Mouse (Mus musculus): ENCODE data around the gene Mdc1. TPM values are rescaled to one million over a fixed set of nuclear protein-coding genes. Genes with fewer than 3 reads are reported as not detected.

The Mdc1 gene
- total RNA-seq, 1 experiment from 2014 or later: 39.0 TPM

DNA sequence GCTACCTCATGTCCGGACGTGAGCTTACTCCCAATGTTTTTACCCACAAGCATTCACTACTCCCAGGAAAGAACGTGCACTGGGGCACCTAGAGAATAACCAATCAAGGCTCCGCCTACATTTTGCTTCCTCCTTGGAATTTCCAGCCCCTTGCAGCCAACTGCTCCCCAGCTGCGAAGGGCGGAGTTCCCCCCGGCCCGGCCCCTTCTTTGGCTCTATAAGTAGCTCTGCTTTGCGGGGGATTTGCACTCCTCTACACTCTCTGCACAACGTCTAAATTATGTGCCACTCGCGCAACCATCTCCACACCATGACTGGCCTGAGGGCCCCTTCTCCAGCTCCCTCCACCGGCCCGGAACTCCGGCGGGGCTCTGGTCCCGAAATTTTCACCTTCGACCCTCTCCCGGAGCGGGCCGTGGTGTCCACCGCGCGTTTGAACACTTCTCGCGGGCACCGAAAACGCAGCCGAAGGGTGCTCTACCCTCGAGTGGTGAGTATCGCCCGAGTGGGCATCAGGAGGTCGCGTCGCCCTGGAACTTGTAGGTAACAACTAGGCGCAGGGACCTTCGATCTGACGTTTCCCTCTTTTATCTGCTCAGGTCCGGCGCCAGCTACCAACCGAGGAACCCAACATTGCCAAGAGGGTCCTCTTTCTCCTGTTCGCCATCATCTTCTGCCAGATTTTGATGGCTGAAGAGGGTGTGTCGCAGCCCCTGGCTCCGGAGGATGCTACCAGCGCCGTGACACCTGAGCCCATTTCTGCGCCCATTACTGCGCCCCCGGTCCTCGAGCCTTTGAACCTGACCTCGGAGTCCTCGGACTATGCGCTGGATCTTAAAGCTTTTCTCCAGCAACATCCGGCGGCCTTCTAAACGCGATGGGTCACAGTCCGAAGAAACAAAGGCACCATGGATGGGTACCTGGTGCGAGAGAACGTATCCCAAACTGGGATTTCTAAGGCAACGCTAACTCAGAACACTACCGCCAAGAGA, 19.6 kb upstream of the Mdc1 start, which contains the start of gene Ier3:
Gene Ier3 (plus strand): TSS at position 246 of the 992 bp plus-strand sequence.
- ATAC-seq (replicated peaks; ENCODE audit: low read depth, poor library complexity, severe bottlenecking): peak; percentile 51

GRCm38 (mm10) chr17:35822564-35822963, 18.8 kb upstream of the Mdc1 start:
- no peak for ATAC-seq (replicated peaks; ENCODE audit: low read depth, poor library complexity, severe bottlenecking)

DNA sequence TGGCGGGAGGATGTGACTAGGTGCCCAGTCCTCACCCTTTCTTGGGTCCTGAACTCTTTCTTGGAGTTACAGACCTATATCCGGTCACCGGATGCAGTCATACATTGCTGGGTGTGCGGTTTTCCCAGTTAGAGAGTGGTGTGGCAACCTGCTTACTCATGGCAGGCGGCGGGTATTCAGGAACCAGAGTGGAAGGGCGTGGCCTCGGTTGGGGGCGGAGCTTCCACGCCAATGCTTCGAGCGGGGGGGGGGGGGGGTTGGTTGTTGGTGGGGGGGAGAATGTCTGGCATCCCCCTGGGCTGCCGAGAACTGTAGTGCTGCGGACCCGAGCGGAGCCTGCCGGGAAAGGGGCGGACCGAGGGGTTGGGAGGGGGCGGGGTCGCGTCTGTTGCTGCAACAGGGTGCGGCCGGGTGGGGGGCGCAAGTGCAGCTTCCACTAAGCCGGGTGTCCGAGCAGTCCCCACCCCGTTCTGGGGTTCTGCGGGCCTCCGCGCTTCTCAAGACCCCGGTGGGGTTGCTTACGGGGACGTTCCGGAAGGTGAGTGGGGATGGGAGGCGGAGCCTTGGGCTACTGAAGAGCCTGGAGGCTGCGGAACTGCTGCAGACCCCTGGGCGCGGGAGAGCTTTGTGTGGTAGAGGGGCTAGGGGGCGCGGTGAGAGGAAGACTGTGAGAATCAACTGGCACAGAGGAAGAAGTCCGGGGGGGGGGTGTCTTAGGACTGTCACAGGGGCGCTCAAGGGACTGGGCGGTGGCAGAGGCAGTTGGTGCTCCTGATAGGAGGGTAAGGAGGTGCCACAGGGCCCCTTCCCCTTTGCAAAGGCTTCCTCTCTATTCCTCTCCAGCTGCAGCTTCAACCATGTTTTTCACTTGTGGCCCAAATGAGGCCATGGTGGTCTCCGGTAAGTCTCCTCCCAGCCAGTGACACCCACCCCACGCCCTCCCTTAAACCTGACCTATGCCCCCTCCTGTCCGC, 18.1 kb upstream of the Mdc1 start, which contains the start of gene Flot1:
Gene Flot1 (plus strand): TSS at position 267 of the 974 bp plus-strand sequence.
- peak; percentile 68 for ATAC-seq (replicated peaks; ENCODE audit: low read depth, poor library complexity, severe bottlenecking)

GRCm38 (mm10) chr17:35824402-35824801, 16.9 kb upstream of the Mdc1 start:
- ATAC-seq (replicated peaks; ENCODE audit: low read depth, poor library complexity, severe bottlenecking): no peak

- ATAC-seq (replicated peaks; ENCODE audit: low read depth, poor library complexity, severe bottlenecking): no peak
Observed at GRCm38 (mm10) chr17:35825109-35825850, 16.0 kb upstream of the Mdc1 start.

DNA sequence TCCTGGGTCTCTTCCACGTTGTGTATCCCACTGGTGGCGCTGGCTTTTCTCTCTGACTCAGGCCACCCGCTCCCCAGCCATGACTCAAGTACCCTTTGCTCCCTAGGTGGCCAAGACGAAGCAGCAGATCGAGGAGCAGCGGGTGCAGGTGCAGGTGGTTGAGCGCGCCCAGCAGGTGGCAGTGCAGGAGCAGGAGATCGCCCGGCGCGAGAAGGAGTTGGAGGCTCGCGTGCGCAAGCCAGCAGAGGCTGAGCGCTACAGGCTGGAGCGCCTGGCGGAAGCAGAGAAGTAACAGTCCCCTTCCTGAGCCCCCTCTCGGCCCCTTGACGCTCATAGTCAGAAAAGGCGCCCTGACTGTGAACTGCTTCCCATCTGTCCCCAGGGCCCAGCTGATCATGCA, 11.6 kb upstream of the Mdc1 start:
- peak; percentile 97 for ATAC-seq (replicated peaks; ENCODE audit: low read depth, poor library complexity, severe bottlenecking)

- ATAC-seq (replicated peaks; ENCODE audit: low read depth, poor library complexity, severe bottlenecking): no peak
Observed at GRCm38 (mm10) chr17:35832400-35833238, 8.7 kb upstream of the Mdc1 start.

GRCm38 (mm10) chr17:35833239-35833751, 8.0 kb upstream of the Mdc1 start:
- ATAC-seq (replicated peaks; ENCODE audit: low read depth, poor library complexity, severe bottlenecking): no peak

- ATAC-seq (replicated peaks; ENCODE audit: low read depth, poor library complexity, severe bottlenecking): no peak
Observed at GRCm38 (mm10) chr17:35833894-35834293, 7.4 kb upstream of the Mdc1 start.

DNA sequence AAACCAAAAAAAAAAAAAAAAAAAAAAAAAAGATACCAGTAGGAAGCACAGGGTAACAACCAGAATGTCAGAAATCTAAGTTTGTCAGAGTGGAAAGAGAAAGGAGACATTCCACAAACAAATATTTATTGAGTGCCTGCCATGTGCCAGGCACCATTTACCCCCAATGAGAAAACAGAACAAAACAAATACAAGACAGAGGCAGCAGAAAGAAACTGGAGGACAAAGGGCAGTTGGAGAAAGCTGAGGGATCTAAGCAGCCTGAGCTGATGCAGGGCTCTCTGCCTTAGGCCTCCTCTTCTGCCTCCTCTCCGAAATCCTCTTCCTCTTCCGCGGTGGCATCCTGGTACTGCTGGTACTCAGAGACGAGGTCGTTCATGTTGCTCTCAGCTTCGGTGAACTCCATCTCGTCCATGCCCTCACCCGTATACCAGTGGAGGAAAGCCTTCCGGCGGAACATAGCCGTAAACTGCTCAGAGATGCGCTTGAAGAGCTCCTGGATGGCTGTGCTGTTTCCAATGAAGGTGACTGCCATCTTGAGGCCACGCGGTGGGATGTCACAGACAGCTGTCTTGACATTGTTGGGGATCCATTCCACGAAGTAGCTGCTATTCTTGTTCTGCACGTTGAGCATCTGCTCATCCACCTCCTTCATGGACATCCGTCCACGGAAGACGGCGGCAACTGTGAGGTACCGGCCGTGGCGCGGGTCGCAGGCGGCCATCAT, 6.5 kb upstream of the Mdc1 start:
- ATAC-seq (replicated peaks; ENCODE audit: low read depth, poor library complexity, severe bottlenecking): no peak

DNA sequence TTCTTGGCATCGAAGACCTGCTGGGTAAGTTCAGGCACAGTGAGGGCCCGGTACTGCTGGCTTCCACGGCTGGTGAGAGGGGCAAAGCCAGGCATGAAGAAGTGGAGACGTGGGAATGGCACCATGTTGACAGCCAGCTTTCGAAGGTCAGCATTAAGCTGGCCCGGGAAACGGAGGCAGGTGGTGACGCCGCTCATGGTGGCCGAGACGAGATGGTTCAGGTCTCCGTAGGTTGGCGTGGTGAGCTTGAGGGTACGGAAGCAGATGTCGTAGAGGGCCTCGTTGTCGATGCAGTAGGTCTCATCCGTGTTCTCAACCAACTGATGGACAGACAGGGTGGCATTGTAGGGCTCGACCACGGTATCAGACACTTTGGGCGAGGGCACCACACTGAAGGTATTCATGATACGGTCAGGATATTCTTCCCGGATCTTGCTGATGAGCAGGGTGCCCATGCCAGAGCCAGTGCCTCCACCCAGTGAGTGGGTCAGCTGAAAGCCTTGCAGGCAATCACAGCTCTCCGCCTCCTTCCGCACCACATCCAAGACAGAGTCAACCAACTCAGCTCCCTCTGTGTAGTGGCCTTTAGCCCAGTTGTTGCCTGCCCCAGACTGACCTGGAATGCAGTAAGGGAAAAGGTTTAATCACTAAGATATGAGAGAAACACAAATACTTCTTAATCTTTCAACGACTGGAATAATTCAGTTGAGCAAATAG, 5.7 kb upstream of the Mdc1 start:
- no peak for ATAC-seq (replicated peaks; ENCODE audit: low read depth, poor library complexity, severe bottlenecking)

GRCm38 (mm10) chr17:35836178-35836965, 4.9 kb upstream of the Mdc1 start:
- peak; percentile 15 for ATAC-seq (replicated peaks; ENCODE audit: low read depth, poor library complexity, severe bottlenecking)

GRCm38 (mm10) chr17:35836991-35837422, 4.3 kb upstream of the Mdc1 start:
- ATAC-seq (replicated peaks; ENCODE audit: low read depth, poor library complexity, severe bottlenecking): peak; percentile 12; the same call in 1 of the 2 replicates

DNA sequence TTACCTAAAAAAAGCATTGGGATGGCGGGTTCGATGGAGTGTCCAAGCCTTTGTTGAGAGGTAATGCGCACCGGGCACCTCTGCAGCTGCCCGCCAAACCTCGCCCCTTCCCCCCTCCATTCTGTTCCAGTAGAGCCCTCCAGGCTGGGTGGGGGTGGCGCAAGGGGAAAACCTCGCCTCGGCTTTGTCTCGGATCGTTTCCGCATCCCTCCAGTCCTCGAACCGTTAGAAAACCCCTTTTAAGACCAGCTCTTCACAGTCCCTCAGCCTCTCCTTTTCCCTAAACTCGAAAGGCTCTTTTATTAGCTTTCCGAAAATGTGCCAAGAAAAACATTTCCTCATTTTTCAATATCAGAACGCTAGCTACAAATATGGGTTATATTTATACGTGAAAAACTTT, 3.8 kb upstream of the Mdc1 start:
- no peak for ATAC-seq (replicated peaks; ENCODE audit: low read depth, poor library complexity, severe bottlenecking)

GRCm38 (mm10) chr17:35838122-35838544, 3.2 kb upstream of the Mdc1 start, which contains the start of gene Tubb5:
Tubb5 (minus strand) TSS chr17:35838306.
- peak; percentile 45 for ATAC-seq (replicated peaks; ENCODE audit: low read depth, poor library complexity, severe bottlenecking)

DNA sequence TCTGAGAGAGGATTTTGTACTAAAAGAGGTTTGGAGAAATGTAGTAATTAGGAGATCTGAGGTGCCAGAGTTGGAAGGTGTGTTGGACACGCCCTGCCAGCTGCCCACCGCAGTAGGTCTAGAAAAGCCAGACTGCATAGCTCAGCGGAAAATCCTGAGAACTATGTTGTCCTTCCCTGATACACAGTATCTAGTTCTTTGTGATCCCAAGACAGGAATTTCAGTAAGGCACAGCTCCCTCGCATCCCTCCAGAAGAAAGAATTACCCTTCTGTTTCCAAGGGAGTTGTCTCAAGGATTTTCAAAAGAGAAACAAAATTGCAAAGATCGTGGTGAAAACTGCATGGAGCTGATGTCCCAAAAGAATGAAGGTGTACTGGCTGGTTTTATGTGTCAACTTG, 2.7 kb upstream of the Mdc1 start:
- ATAC-seq (replicated peaks; ENCODE audit: low read depth, poor library complexity, severe bottlenecking): no peak
